Mouse (Mus musculus) ES-CJ7 (cell line): Measurements from ENCODE around the gene Olfr944.

Experiments used
- DNase-seq: peaks from one replicate; pipeline ENCODE4 v3.0.0; 2011; ENCODE audit warnings: low read depth, low spot score

Gene Olfr944

DNA sequence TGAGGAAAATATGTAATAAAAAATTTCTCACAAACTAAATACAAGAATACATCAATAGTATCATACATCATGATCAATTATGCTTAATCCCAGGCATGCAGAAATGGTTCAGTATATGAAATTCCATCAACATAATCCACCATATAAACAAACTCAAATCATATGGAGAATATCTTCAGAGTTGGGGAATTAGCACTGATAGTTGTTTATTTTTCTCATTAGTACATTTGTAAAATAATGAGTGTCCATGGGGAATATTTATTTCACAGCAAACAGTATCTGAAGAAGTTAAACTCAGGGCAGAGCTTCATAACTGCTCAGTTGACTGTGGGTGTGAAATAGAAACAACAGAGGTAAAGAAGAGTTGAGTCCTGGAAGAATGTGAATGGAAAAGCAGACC lies at the start of gene Olfr944:
TSS of gene Olfr944 (plus strand) at position 301 of the 400 bp plus-strand sequence.
- DNase-seq = no peak

DNA sequence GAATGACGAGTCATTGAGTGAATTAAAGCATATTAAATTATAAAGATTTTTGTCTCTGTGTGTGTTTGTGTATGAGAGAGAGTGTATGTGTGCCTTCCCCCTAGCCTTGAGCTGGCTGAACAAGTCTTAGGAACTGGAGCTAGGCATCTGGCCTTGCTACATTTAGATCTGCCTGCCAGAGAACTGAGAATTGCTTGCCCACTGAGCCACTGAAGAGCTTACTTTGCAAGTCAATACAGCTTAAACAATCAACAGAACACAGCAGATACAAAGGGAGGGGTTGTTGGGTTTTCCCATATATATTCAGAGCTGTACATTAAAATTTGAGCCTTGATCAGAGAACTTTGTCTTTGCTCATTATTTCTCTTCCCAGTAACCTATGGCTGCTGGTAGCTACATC lies 49.3 kb upstream of the Olfr944 start:
- peak; percentile 69 for DNase-seq

DNA sequence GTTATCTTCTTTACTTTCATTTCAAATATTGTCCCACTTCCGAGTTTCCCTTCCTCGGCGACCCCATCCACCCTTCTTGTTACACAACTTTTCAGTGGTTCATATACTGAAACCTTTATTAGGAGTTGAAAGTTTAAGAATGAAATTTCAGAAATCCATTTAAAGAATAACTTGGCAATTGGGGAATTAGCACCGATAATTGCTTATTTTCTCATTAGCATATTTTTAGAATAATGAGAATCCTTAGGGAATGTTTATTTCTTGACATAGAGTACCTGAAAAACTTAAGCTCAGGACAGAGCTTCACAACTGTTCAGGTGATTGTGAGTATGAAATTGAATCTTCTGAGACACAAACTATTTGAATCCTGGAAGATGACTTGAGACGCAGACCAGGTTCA lies 35.7 kb upstream of the Olfr944 start, which contains the start of gene Olfr943:
TSS of gene Olfr943 (plus strand) at position 301 of the 400 bp plus-strand sequence.
- DNase-seq = no peak

DNA sequence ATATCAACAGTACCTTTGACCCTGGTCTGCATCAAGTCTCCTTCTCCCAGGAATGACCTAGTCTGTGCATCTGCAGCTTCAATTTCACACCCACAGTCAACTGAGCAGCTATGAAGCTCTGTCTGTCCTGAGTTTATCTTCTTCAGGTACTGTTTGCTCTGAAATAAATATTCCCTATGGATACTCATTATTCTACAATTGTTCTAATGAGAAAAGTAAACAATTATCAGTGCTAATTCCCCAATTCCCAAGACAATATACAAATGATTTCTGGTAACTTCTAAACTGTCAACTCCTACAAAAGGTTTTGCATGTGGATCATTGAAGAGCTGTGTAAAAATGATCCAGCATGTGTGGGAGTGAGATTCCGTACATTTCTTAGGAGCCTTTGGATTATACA lies 48.2 kb downstream of the Olfr944 start, which contains the start of gene Olfr1537:
TSS of gene Olfr1537 (minus strand) at position 101 of the 400 bp plus-strand sequence.
- no peak for DNase-seq
